Mouse (Mus musculus): ENCODE results near the gene Kctd3. TPM values are rescaled to one million over a fixed set of nuclear protein-coding genes. Genes with fewer than 3 reads are reported as not detected.

The Kctd3 gene
- 41.1 and 43.9 TPM in 2 replicates for polyA plus RNA-seq (2016; fragmentation: Nextera tagmentation; extraction: Ambion mirVana)

DNA sequence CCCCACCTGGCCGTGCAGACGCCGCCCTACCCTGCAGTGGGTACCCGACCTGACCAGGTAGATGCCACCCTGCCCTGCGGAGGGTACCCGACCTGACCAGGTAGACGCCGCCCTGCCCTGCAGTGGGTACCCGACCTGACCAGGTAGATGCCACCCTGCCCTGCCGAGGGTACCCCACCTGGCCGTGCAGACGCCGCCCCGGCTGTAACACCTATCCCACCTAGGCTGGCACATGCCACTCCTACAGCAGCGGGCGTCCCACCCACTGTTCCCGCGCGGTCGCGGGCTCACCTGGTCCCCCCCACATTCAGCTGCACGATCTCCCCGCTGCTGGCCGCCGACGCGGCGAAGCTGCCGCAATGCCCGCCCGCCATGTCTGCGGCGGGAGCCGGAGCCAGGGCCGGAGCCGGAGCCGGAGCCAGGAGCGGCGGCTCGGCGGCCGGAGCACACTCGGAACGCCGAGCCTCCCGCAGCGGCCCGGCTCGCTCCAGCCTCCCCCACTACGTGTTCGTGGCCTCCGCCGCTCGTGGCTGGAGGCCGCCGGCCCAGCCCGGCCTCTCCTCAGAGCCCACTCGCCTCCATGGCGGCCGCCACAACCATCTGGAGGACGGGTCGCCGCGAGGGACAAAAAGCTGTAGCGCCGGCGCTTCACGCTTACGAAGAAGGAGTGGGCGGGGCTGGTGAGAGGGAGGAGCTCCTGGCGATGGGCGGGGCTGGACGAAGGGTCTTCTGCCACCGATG, at the start of gene Kctd3:
Gene Kctd3, minus strand, starts transcription at position 603 of the 741 bp plus-strand sequence.
- H3K9ac ChIP-seq (replicated peaks), result peak within 1 kb of the TSS; percentile 93
- H3K27me3 ChIP-seq, result no peaks in the 10 kb centered on the region
- WGBS, result under 1% methylated on average over 72 of the region's 74 CpGs
- peak within 1 kb of the TSS; percentile 99 for H3K4me3 ChIP-seq
- H3K9me3 ChIP-seq, result no peaks in the 10 kb centered on the region
- peak within 1 kb of the TSS; percentile 99 for H3K4me2 ChIP-seq (replicated peaks)
- ATAC-seq (ENCODE audit: low FRiP score, low read depth), result peak; percentile 88
- H3K27ac ChIP-seq (replicated peaks), result peak within 1 kb of the TSS; percentile 74
- peaks cover 27% of the 10 kb centered on the region for H3K4me1 ChIP-seq
- H3K36me3 ChIP-seq, result no peaks in the 10 kb centered on the region

DNA sequence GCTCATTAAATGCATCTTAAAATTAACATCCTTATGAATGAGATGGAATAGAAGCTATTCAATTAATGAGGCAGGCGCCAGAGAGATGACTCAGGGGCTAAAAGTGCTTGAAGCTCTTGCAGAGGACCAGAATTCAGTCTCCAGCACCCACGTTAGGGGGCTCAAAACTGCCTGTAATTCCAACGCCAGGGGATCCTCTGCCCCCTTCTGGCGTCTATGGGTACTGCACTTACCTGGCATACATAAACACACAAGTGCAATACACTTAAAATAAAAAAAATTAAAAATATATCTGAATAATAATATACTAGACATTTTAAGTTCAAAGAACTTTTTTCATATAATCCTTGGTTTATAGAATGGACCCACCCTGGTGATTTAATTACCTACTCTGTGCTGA, 49.8 kb upstream of the Kctd3 start:
- 62% methylated on average over 4 of the region's 4 CpGs for WGBS

DNA sequence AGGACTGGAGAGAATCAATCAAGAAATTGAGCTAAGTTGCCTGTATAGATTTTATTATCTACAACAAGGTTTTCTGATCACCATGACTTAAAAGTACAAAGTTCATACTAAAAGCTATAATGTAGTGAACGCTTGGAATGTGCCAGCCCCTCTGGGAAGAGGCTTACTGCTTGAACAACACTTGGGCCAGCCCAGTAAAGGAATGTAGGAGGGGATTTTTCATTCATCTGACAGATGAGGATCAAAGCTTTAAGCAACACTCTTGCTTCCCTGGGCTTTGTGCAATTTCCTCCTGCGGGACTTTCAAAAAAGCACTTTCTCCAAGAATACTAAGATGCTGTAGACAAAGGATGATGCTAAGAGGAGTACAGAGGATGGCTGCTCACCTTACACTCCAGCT, 48.3 kb upstream of the Kctd3 start:
- Histone ChIP-seq H3K4me2 (replicated peaks) (no peak overlapping the region), H3K9me3 (no peaks in the 10 kb centered on the region), H3K4me1 (no peaks in the 10 kb centered on the region), H3K27me3 (no peaks in the 10 kb centered on the region), H3K9ac (replicated peaks) (no peak overlapping the region), H3K4me3 (no peak overlapping the region), H3K27ac (replicated peaks) (no peak overlapping the region), H3K36me3 (no peaks in the 10 kb centered on the region)
- no peak for ATAC-seq (ENCODE audit: low FRiP score, low read depth)
- 52% methylated on average over 2 of the region's 2 CpGs for WGBS

More for the DNA sequence above, 49.8 kb upstream of the Kctd3 start:
- Histone ChIP-seq H3K27ac (replicated peaks) (no peak overlapping the region), H3K27me3 (no peaks in the 10 kb centered on the region), H3K9me3 (no peaks in the 10 kb centered on the region), H3K9ac (replicated peaks) (no peak overlapping the region), H3K4me3 (no peak overlapping the region), H3K36me3 (no peaks in the 10 kb centered on the region), H3K4me2 (replicated peaks) (no peak overlapping the region), H3K4me1 (no peaks in the 10 kb centered on the region)
- no peak for ATAC-seq (ENCODE audit: low FRiP score, low read depth)

DNA sequence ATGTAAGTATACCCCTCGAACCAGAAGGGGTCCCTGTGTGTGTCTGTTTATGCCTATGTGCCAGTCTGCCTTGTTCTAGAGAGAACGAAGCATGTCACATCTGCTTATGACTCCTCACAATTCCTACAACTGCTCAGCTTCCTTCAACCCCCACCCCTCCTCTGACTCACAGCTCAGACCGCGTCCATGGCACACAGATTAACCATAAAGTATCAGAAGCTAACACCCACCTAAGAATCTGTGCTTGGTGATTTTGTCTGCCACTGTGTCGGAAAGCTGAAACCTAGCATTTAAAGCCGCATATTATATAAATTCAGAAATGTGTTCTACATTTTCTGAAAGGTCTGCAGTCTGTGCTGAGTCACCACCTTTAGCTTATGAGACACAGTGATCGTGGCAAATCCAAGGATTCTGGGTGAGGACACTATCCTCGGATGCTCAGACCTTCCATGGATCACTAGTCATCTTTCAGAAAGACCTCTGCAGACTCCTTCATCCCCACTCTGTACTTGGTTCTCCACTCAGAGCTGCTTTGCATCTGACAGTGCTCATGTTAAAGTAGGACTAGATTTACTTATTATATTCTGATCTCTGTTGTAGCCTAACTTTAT, 47.4 kb upstream of the Kctd3 start:
- no peak overlapping the region for H3K27ac ChIP-seq (replicated peaks)
- H3K4me1 ChIP-seq, result no peaks in the 10 kb centered on the region
- no peaks in the 10 kb centered on the region for H3K27me3 ChIP-seq
- ATAC-seq (ENCODE audit: low FRiP score, low read depth), result no peak
- no peak overlapping the region for H3K4me2 ChIP-seq (replicated peaks)
- no peaks in the 10 kb centered on the region for H3K9me3 ChIP-seq
- no peak overlapping the region for H3K9ac ChIP-seq (replicated peaks)
- 87% methylated on average over 8 of the region's 8 CpGs for WGBS
- H3K4me3 ChIP-seq, result no peak overlapping the region
- no peaks in the 10 kb centered on the region for H3K36me3 ChIP-seq

DNA sequence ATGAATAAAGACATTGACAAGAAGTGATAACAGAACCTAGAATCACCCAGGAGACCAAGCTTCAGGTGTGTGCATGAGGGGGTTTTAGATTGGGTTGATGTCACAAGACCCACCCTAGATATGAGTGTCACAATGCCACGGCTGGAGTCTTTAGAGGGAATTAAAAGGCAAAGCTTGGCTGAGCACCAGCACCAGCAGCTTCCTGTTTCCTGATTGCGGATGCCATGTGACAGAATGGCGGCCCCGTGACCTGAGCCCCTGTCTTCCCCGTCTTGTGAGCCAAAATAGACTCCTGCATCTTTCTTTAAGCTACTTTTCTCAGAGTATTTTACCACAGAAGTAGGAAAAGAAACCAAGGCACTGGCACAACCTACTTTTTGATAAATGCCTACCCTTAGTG, 46.5 kb upstream of the Kctd3 start:
- H3K9me3 ChIP-seq, result no peaks in the 10 kb centered on the region
- no peak overlapping the region for H3K4me2 ChIP-seq (replicated peaks)
- no peaks in the 10 kb centered on the region for H3K27me3 ChIP-seq
- no peak overlapping the region for H3K9ac ChIP-seq (replicated peaks)
- 81% methylated on average over 5 of the region's 5 CpGs for WGBS
- H3K27ac ChIP-seq (replicated peaks), result no peak overlapping the region
- no peaks in the 10 kb centered on the region for H3K4me1 ChIP-seq
- no peak for ATAC-seq (ENCODE audit: low FRiP score, low read depth)
- H3K4me3 ChIP-seq, result no peak overlapping the region
- H3K36me3 ChIP-seq, result no peaks in the 10 kb centered on the region

DNA sequence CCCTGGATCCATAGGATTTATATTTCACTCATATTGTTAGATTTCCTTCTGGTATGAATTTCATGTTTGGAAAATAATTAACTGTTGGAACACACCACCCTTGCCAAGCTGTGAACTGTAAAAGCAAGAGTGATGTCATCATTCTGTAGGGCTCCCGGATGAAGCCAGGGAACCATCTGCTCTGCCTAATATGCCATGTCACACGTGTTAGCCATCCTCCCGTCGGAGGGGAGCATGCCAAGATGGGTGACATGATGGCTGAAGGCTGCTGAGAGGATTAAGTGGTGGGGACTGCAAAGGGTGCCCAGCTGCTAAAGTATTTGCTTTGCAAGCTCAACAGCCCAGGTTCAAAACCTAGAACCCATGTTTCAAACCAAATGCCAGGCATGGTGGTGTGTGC, 44.5 kb upstream of the Kctd3 start:
- ATAC-seq (ENCODE audit: low FRiP score, low read depth), result no peak
- H3K9me3 ChIP-seq, result no peaks in the 10 kb centered on the region
- no peak overlapping the region for H3K9ac ChIP-seq (replicated peaks)
- no peaks in the 10 kb centered on the region for H3K36me3 ChIP-seq
- no peak overlapping the region for H3K27ac ChIP-seq (replicated peaks)
- H3K4me2 ChIP-seq (replicated peaks), result no peak overlapping the region
- no peak overlapping the region for H3K4me3 ChIP-seq
- H3K27me3 ChIP-seq, result no peaks in the 10 kb centered on the region
- no peaks in the 10 kb centered on the region for H3K4me1 ChIP-seq
- WGBS, result 93% methylated on average over 4 of the region's 4 CpGs

DNA sequence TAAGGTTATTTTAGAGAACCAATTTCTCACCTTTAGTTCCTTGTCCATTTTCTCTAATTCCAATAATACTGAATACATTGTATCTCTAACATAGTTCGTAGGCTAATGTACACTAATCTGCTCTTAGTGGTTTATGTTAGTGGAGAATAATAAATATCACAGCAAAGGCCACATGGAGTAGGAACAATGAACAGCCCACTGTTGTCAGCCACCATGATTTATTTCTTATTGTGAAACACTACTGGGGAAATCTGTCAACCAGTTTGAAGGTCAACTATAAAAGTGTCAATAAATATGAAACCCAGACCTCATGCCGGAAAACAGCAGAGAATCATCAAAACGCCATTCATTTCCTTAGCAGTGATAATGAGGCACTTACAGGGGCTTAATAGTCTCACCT, 42.5 kb upstream of the Kctd3 start:
- no peak overlapping the region for H3K4me3 ChIP-seq
- H3K9ac ChIP-seq (replicated peaks), result no peak overlapping the region
- no peaks in the 10 kb centered on the region for H3K9me3 ChIP-seq
- H3K27me3 ChIP-seq, result no peaks in the 10 kb centered on the region
- 88% methylated on average over 3 of the region's 3 CpGs for WGBS
- H3K36me3 ChIP-seq, result no peaks in the 10 kb centered on the region
- no peaks in the 10 kb centered on the region for H3K4me1 ChIP-seq
- ATAC-seq (ENCODE audit: low FRiP score, low read depth), result no peak
- no peak overlapping the region for H3K27ac ChIP-seq (replicated peaks)
- H3K4me2 ChIP-seq (replicated peaks), result no peak overlapping the region

DNA sequence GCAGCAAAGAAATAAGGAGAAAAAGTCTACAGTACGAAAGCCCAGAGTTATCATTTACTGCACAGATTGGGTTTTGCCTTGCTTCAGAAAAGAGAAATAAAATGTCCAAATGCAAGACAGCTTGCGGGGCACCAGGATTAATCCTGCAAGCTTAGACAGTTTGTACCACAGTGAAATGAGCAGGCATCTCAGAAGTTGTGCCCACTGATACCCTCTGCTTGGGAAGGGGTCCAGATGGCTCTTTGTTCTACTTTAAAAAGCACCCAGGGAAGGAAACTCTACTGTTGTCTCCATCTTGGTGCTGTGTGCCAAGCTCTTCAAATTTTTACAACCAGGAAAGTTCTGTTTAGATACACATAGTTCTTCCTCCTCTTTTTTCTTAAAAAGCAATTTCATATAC, 40.7 kb upstream of the Kctd3 start:
- no peaks in the 10 kb centered on the region for H3K36me3 ChIP-seq
- no peak overlapping the region for H3K9ac ChIP-seq (replicated peaks)
- H3K4me3 ChIP-seq, result no peak overlapping the region
- no peaks in the 10 kb centered on the region for H3K9me3 ChIP-seq
- WGBS, result 94% methylated on average over 2 of the region's 2 CpGs
- no peaks in the 10 kb centered on the region for H3K27me3 ChIP-seq
- H3K27ac ChIP-seq (replicated peaks), result no peak overlapping the region
- no peaks in the 10 kb centered on the region for H3K4me1 ChIP-seq
- no peak for ATAC-seq (ENCODE audit: low FRiP score, low read depth)
- H3K4me2 ChIP-seq (replicated peaks), result no peak overlapping the region

DNA sequence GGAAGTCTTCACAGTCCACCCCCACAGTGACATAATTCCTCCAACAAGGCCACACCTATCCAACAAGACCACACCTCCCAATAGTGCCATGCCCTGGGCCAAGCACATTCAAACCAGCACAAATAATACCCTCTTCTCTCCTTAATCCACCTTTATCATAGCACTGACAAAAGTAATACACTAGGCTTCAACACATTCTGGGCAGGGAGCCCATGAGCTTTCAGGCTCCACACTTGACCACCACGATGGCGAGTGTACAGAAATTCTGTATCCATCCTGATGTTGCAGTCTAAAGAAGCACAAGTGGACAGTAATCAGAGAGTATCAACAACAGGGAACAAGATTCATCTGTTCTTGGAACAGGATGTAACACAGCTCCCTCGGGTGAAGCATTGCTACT, 40.3 kb upstream of the Kctd3 start:
- ATAC-seq (ENCODE audit: low FRiP score, low read depth), result no peak
- 91% methylated on average over 3 of the region's 3 CpGs for WGBS
- Histone ChIP-seq H3K4me3 (no peak overlapping the region), H3K9ac (replicated peaks) (no peak overlapping the region), H3K27ac (replicated peaks) (no peak overlapping the region), H3K9me3 (no peaks in the 10 kb centered on the region), H3K4me1 (no peaks in the 10 kb centered on the region), H3K36me3 (no peaks in the 10 kb centered on the region), H3K4me2 (replicated peaks) (no peak overlapping the region), H3K27me3 (no peaks in the 10 kb centered on the region)

DNA sequence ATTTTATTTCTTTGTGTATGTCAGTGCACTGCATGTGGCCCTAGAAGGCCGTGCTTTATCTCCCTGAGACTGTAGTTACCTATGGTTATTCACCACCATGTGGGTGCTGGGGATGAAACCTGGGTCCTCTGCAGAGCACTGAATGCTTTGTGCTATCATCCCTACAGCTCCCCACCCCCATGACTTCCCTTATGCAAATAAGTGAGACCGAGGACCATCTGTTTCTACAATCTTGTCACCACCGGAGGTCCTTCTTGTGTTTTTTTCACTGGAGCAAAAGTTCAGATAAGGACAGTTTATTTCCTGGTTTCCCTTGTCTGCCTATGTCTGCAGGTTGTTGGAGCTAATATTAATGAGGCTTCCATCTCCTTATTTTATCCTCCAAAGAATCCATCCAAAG, 39.2 kb upstream of the Kctd3 start:
- no peaks in the 10 kb centered on the region for H3K27me3 ChIP-seq
- no peak for ATAC-seq (ENCODE audit: low FRiP score, low read depth)
- no peak overlapping the region for H3K4me2 ChIP-seq (replicated peaks)
- H3K27ac ChIP-seq (replicated peaks), result no peak overlapping the region
- no peaks in the 10 kb centered on the region for H3K9me3 ChIP-seq
- no peaks in the 10 kb centered on the region for H3K4me1 ChIP-seq
- no peak overlapping the region for H3K9ac ChIP-seq (replicated peaks)
- H3K4me3 ChIP-seq, result no peak overlapping the region
- WGBS, result 85% methylated on average over 3 of the region's 3 CpGs
- H3K36me3 ChIP-seq, result no peaks in the 10 kb centered on the region

DNA sequence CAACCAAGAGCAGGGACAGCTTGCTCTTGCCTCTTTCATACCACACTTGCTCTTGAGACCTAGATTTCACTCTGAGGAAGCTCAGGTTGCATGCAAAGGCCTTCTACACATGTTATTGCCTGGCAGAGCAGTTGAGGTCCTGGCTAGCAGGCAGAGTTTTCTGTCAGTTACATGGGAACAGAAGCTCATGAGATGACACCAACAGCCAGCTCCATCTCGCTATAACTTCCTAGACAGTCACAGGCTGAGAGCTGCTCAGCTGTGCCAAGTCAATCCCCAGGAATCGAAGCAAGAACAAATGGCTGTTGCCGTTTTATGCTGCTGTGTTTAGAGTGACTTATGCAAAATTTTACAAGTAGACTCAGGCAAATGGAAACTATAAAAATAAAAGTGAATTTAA, 38.7 kb upstream of the Kctd3 start:
- Histone ChIP-seq H3K9me3 (no peaks in the 10 kb centered on the region), H3K4me3 (no peak overlapping the region), H3K9ac (replicated peaks) (no peak overlapping the region), H3K36me3 (no peaks in the 10 kb centered on the region), H3K4me2 (replicated peaks) (no peak overlapping the region), H3K4me1 (no peaks in the 10 kb centered on the region), H3K27ac (replicated peaks) (no peak overlapping the region), H3K27me3 (no peaks in the 10 kb centered on the region)
- no peak for ATAC-seq (ENCODE audit: low FRiP score, low read depth)
- WGBS, result 94% methylated on average over 3 of the region's 3 CpGs

DNA sequence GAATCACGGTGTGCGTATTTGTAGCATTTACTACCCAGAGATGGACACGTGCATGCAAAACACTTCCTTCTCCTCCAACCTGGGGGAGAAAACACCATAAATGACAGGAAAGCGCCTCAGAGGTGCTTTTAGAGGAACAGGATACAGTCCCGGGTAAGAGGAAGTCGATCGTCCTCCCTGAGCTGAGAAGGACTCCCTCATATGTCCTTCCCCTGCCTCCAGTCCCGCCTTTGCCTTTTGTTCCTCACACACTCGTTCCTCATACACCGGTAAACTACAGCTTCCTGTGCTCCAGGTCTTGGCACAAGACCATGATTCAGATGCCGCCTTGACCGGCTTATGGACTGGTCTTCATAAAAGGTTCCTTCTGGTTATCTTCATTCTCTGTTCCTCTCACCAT, 33.6 kb upstream of the Kctd3 start:
- no peaks in the 10 kb centered on the region for H3K9me3 ChIP-seq
- H3K36me3 ChIP-seq, result no peaks in the 10 kb centered on the region
- WGBS, result 89% methylated on average over 12 of the region's 12 CpGs
- H3K4me1 ChIP-seq, result no peaks in the 10 kb centered on the region
- ATAC-seq (ENCODE audit: low FRiP score, low read depth), result no peak
- no peaks in the 10 kb centered on the region for H3K27me3 ChIP-seq
- H3K9ac ChIP-seq (replicated peaks), result no peak overlapping the region
- H3K4me2 ChIP-seq (replicated peaks), result no peak overlapping the region
- no peak overlapping the region for H3K4me3 ChIP-seq
- no peak overlapping the region for H3K27ac ChIP-seq (replicated peaks)

DNA sequence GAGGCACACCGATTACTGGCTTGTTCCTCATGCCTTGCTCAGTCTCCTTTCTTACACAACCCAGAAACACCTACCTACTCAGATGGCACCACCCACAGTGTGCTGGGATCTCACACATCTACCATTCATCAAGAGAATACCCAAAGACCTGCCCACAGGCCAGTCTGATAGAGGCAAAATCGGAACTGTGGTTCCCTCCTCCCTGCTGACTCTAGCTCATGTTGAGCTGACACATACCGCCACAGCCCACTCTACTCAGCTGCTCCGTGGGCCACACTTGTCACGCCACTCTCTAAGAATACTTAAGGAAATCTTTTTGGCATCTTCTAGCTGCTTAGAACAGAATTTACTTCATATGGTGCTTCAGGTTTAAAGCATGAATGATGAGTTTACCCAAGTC, 31.7 kb upstream of the Kctd3 start:
- H3K9ac ChIP-seq (replicated peaks), result no peak overlapping the region
- H3K27ac ChIP-seq (replicated peaks), result no peak overlapping the region
- no peak overlapping the region for H3K4me2 ChIP-seq (replicated peaks)
- no peaks in the 10 kb centered on the region for H3K27me3 ChIP-seq
- ATAC-seq (ENCODE audit: low FRiP score, low read depth), result no peak
- no peaks in the 10 kb centered on the region for H3K9me3 ChIP-seq
- 95% methylated on average over 5 of the region's 5 CpGs for WGBS
- no peaks in the 10 kb centered on the region for H3K36me3 ChIP-seq
- no peak overlapping the region for H3K4me3 ChIP-seq
- no peaks in the 10 kb centered on the region for H3K4me1 ChIP-seq
